Mouse (Mus musculus) spleen, adult 2 months (tissue): ENCODE results near the gene Slc30a10. TPM values are rescaled to one million over a fixed set of nuclear protein-coding genes. Genes with fewer than 3 reads are reported as not detected.

ENCODE experiments used
- DNase-seq, 2 experiments: peaks; one replicate each; pipeline versions ENCODE4 v3.0.0 to v3.0.0-alpha.2; 2012 to 2021; ENCODE audit warnings: low spot score in 2 of 2, low read depth in 1 of 2
- H3K27ac ChIP-seq: fragments of 200-500 bp; 2 replicates; pipeline ENCODE4 v1.5.1; 2012; ENCODE audit warnings: low read length, inconsistent platforms; ENCODE audit not compliant: insufficient read depth
- H3K27me3 ChIP-seq: fragments of 200-500 bp; 2 replicates; pipeline ENCODE4 v1.6.1; 2012; ENCODE audit warnings: mild to moderate bottlenecking, moderate library complexity, low read length, inconsistent platforms; ENCODE audit not compliant: control insufficient read depth, insufficient read depth
- H3K36me3 ChIP-seq: fragments of 200-500 bp; 2 replicates; pipeline ENCODE4 v1.6.1; 2012; ENCODE audit warnings: mild to moderate bottlenecking, low read length, inconsistent platforms; ENCODE audit not compliant: control insufficient read depth, insufficient read depth
- H3K4me1 ChIP-seq: fragments of 200-500 bp; 2 replicates; pipeline ENCODE4 v1.6.1; 2011; ENCODE audit warnings: inconsistent platforms; ENCODE audit not compliant: control insufficient read depth, insufficient read depth, insufficient read length
- H3K4me3 ChIP-seq: fragments of 200-500 bp; 2 replicates; pipeline ENCODE4 v1.5.1; 2011; ENCODE audit warnings: mild to moderate bottlenecking, inconsistent platforms; ENCODE audit not compliant: insufficient read depth, insufficient read length; ENCODE audit errors: extremely low read depth
- CTCF ChIP-seq: fragments of 200-500 bp; IDR thresholded peaks from 2 replicates; pipeline ENCODE4 v1.5.1; 2011; ENCODE audit warnings: mild to moderate bottlenecking, inconsistent platforms; ENCODE audit not compliant: insufficient read depth, insufficient read length, insufficient replicate concordance; ENCODE audit errors: extremely low read depth
- POLR2A ChIP-seq: fragments of 200-500 bp; IDR thresholded peaks from 2 replicates; pipeline ENCODE4 v1.6.1; 2011; ENCODE audit warnings: low read depth, low read length, inconsistent platforms
- WGBS: fragments of 180-500 bp; shearing (Covaris S2); methylation state at CpG from one replicate; pipeline ENCODE4 v1.1.7; 2018; 5-methylcytosine and 5-hydroxymethylcytosine counted together
- polyA plus RNA-seq: library from polyadenylated mRNA; depleted of rRNA; stranded (reverse); fragments of >200 nt; gene quantifications from 2 replicates; pipeline ENCODE4 v1.2.3, GENCODE M21; 2012

Slc30a10 gene
- polyA plus RNA-seq, 1 experiment, result 0.28 TPM

- Histone ChIP-seq H3K4me3 (no peak overlapping the region), H3K27me3 (peaks cover 5% of the 10 kb centered on the region), H3K27ac (no peak overlapping the region), H3K36me3 (no peaks in the 10 kb centered on the region), H3K4me1 (no peaks in the 10 kb centered on the region)
- TF ChIP-seq POLR2A (no peak), CTCF (no peak)
- DNase-seq, result no peak
- 62% methylated on average over 2 of the region's 2 CpGs for WGBS
Measured at GRCm38 (mm10) chr1:185449727-185450126, 4.9 kb upstream of the Slc30a10 start.

- Histone ChIP-seq H3K4me3 (no peak overlapping the region), H3K27me3 (peaks cover 12% of the 10 kb centered on the region), H3K4me1 (peaks cover 4% of the 10 kb centered on the region; the same call in 1 of the 2 replicates), H3K36me3 (no peaks in the 10 kb centered on the region), H3K27ac (no peak overlapping the region)
- TF ChIP-seq CTCF, result no peak
- no peak for TF ChIP-seq POLR2A
- no peak for DNase-seq
- 85% methylated on average over 8 of the region's 8 CpGs for WGBS
Measured at GRCm38 (mm10) chr1:185451077-185451476, 3.6 kb upstream of the Slc30a10 start.

GRCm38 (mm10) chr1:185451495-185451894 lies 3.2 kb upstream of the Slc30a10 start:
- H3K4me3 ChIP-seq, result no peak overlapping the region
- peaks cover 12% of the 10 kb centered on the region for H3K27me3 ChIP-seq
- H3K27ac ChIP-seq, result no peak overlapping the region
- 88% methylated on average over 3 of the region's 3 CpGs for WGBS
- H3K36me3 ChIP-seq, result no peaks in the 10 kb centered on the region
- peaks cover 4% of the 10 kb centered on the region; the same call in 1 of the 2 replicates for H3K4me1 ChIP-seq
- no peak for DNase-seq
- TF ChIP-seq CTCF, result no peak
- no peak for TF ChIP-seq POLR2A

- Histone ChIP-seq H3K4me1 (peaks cover 4% of the 10 kb centered on the region; the same call in 1 of the 2 replicates), H3K4me3 (no peak overlapping the region), H3K36me3 (no peaks in the 10 kb centered on the region), H3K27ac (no peak overlapping the region), H3K27me3 (peaks cover 12% of the 10 kb centered on the region)
- WGBS, result 86% methylated on average over 6 of the region's 6 CpGs
- DNase-seq, result no peak
- TF ChIP-seq POLR2A (no peak), CTCF (no peak)
Measured at GRCm38 (mm10) chr1:185452461-185452860, 2.2 kb upstream of the Slc30a10 start.

GRCm38 (mm10) chr1:185454144-185454543 lies 504 bp upstream of the Slc30a10 start:
- WGBS, result 49% methylated on average over 4 of the region's 4 CpGs
- no peak for DNase-seq
- Histone ChIP-seq H3K27ac (no peak overlapping the region), H3K4me3 (no peak overlapping the region), H3K27me3 (peaks cover 12% of the 10 kb centered on the region), H3K36me3 (no peaks in the 10 kb centered on the region), H3K4me1 (peaks cover 4% of the 10 kb centered on the region; the same call in 1 of the 2 replicates)
- no peak for TF ChIP-seq CTCF
- TF ChIP-seq POLR2A, result no peak

GRCm38 (mm10) chr1:185454955-185455701 lies 480 bp downstream of the Slc30a10 start:
- Histone ChIP-seq H3K4me3 (no peak overlapping the region), H3K36me3 (no peaks in the 10 kb centered on the region), H3K27ac (no peak overlapping the region), H3K27me3 (peaks cover 12% of the 10 kb centered on the region), H3K4me1 (peaks cover 4% of the 10 kb centered on the region; the same call in 1 of the 2 replicates)
- no peak for DNase-seq
- TF ChIP-seq CTCF (no peak), POLR2A (no peak)
- 4% methylated on average over 71 of the region's 71 CpGs for WGBS

- Histone ChIP-seq H3K4me3 (no peak overlapping the region), H3K27me3 (peaks cover 12% of the 10 kb centered on the region), H3K4me1 (peaks cover 4% of the 10 kb centered on the region; the same call in 1 of the 2 replicates), H3K27ac (no peak overlapping the region), H3K36me3 (no peaks in the 10 kb centered on the region)
- TF ChIP-seq POLR2A, result no peak
- TF ChIP-seq CTCF, result no peak
- DNase-seq, result no peak
- WGBS, result 62% methylated on average over 9 of the region's 9 CpGs
Measured at GRCm38 (mm10) chr1:185456327-185456726, 1.7 kb downstream of the Slc30a10 start.
